Mouse (Mus musculus): ENCODE data around the gene Prox2. TPM values are rescaled to one million over a fixed set of nuclear protein-coding genes. Genes with fewer than 3 reads are reported as not detected.

Prox2 gene
- total RNA-seq, 1 experiment from 2014 or later, result 4.7 TPM

- peak; percentile 87 for DNase-seq
Measured at GRCm38 (mm10) chr12:85092214-85092613, 18.3 kb downstream of the Prox2 start.

GRCm38 (mm10) chr12:85091190-85091589 is 19.4 kb downstream of the Prox2 start:
- DNase-seq, result no peak

GRCm38 (mm10) chr12:85087845-85088244 is 22.7 kb downstream of the Prox2 start:
- no peak for DNase-seq

GRCm38 (mm10) chr12:85084941-85085340 is 25.6 kb downstream of the Prox2 start:
- DNase-seq, result no peak

- no peak for DNase-seq
Measured at GRCm38 (mm10) chr12:85084257-85084656, 26.3 kb downstream of the Prox2 start.

- DNase-seq, result no peak
Measured at GRCm38 (mm10) chr12:85077100-85077499, 33.5 kb downstream of the Prox2 start.

GRCm38 (mm10) chr12:85071043-85071442 is 39.5 kb downstream of the Prox2 start:
- no peak for DNase-seq

- DNase-seq, result no peak
Measured at GRCm38 (mm10) chr12:85051218-85051617, 59.3 kb downstream of the Prox2 start.

Other genes with a start within 250 kb of the Prox2 start
- gene Ltbp2, start 234.2 kb downstream of the Prox2 start, total RNA-seq (2021), result 11.9 and 12.4 TPM in 2 replicates
- 96.0 and 111 TPM in 2 replicates for gene Fcf1, start 139.9 kb downstream of the Prox2 start, total RNA-seq (2021)
- 27.9 and 35.2 TPM in 2 replicates for gene Arel1, start 139.9 kb downstream of the Prox2 start, total RNA-seq (2021)
- gene Ylpm1, start 114.4 kb downstream of the Prox2 start, total RNA-seq (2021), result 46.0 and 53.3 TPM in 2 replicates
- gene Dlst, start 74 bp upstream of the Prox2 start, total RNA-seq (2021), result 692 and 702 TPM in 2 replicates
- gene Rps6kl1, start 40.5 kb upstream of the Prox2 start, total RNA-seq (2021), result 1.7 and 2.2 TPM in 2 replicates
- gene Pgf, start 67.0 kb upstream of the Prox2 start, total RNA-seq (2021), result 0.85 and 1.2 TPM in 2 replicates
- 69.7 and 79.3 TPM in 2 replicates for gene Eif2b2, start 108.7 kb upstream of the Prox2 start, total RNA-seq (2021)
- 9.3 and 11.3 TPM in 2 replicates for gene Mlh3, start 159.8 kb upstream of the Prox2 start, total RNA-seq (2021)
- gene Acyp1, start 177.7 kb upstream of the Prox2 start, total RNA-seq (2021), result 31.5 and 38.3 TPM in 2 replicates
- 0.98 and 1.1 TPM in 2 replicates for gene Zc2hc1c, start 177.8 kb upstream of the Prox2 start, total RNA-seq (2021)
- gene Nek9, start 228.6 kb upstream of the Prox2 start, total RNA-seq (2021), result 65.7 and 66.2 TPM in 2 replicates

Measured in adrenal gland, postnatal 14 days (tissue).